Mouse (Mus musculus) ES-Bruce4 (cell line): ENCODE results near the gene Calu.

Experiments
- EP300 ChIP-seq: IDR thresholded peaks from 2 replicates; pipeline ENCODE4 v1.6.1; 2011; ENCODE audit warnings: low read depth, low read length; ENCODE audit not compliant: insufficient read depth
- POLR2A ChIP-seq: IDR thresholded peaks from one replicate; pipeline ENCODE4 v1.8.1; 2011; ENCODE audit warnings: low read length; ENCODE audit not compliant: insufficient read depth

DNA sequence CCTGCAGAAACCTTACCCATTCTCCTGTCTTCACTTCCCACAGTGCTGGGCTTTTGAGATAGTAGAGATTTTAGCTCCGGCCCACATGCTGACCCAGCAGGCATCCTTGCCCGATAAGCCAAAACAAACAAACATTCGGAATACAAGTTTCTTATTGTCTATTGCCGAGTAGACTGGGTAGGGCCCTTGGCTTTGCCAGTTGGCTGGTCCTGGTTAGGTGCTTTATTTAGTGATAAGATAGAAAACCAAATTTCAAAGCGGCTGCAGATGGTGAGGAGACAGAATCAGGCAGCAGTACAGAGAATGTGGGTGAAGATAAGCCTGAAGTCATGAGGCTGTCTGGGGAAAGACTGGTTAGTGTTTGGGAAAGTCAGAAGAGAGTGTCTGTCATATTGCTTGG, 4.9 kb downstream of the Calu start:
- TF ChIP-seq EP300 (no peak), POLR2A (no peak)
